Mouse (Mus musculus) hindbrain, embryonic 13.5 days (tissue): ENCODE measurements at regions not wholly inside any gene's neighbourhood (a gene's known extent, or its start where the extent isn't known, plus 50 kb on each side); places are given as distances from the start of the nearest gene placed in this dataset.

Source experiments
- ATAC-seq: fragments of 200-750 bp; cut with Nextera tagmentation; 2 replicates; pipeline ENCODE4 v1.8.0; 2017; ENCODE audit warnings: moderate TSS enrichment; ENCODE audit not compliant: low FRiP score
- H3K27ac ChIP-seq: fragments of 300-500 bp; sonication (generic); 2 replicates; pipeline ENCODE4 v1.5.1; 2015; ENCODE audit warnings: inconsistent platforms, mild to moderate bottlenecking, moderate library complexity
- H3K27me3 ChIP-seq: fragments of 300-500 bp; sonication (generic); 2 replicates; pipeline ENCODE4 v1.6.1; 2015; ENCODE audit warnings: mild to moderate bottlenecking, inconsistent platforms
- H3K36me3 ChIP-seq: fragments of 300-500 bp; sonication (generic); 2 replicates; pipeline ENCODE4 v1.6.1; 2015; ENCODE audit warnings: mild to moderate bottlenecking, inconsistent platforms
- H3K4me1 ChIP-seq: fragments of 300-500 bp; sonication (generic); replicated peaks from 2 replicates; pipeline ENCODE4 v1.6.1; 2015; ENCODE audit warnings: inconsistent platforms
- H3K4me2 ChIP-seq: fragments of 300-500 bp; sonication (generic); 2 replicates; pipeline ENCODE4 v1.6.1; 2015; ENCODE audit warnings: inconsistent platforms, mild to moderate bottlenecking, moderate library complexity
- H3K4me3 ChIP-seq: fragments of 300-500 bp; sonication (generic); 2 replicates; pipeline ENCODE4 v1.5.1; 2015; ENCODE audit warnings: mild to moderate bottlenecking, inconsistent platforms
- H3K9ac ChIP-seq: fragments of 300-500 bp; sonication (generic); 2 replicates; pipeline ENCODE4 v1.6.1; 2015; ENCODE audit warnings: mild to moderate bottlenecking, inconsistent platforms
- H3K9me3 ChIP-seq: fragments of 300-500 bp; sonication (generic); 2 replicates; pipeline ENCODE4 v1.6.1; 2016; ENCODE audit warnings: inconsistent platforms
- WGBS: fragments of 180-500 bp; shearing (Covaris S2); methylation state at CpG from one replicate; pipeline ENCODE4 v1.1.7; 2015; 5-methylcytosine and 5-hydroxymethylcytosine counted together

GRCm38 (mm10) chr14:97287447-97287846 is 768.5 kb upstream of the Klhl1 start:
- no peaks in the 10 kb centered on the region for H3K9me3 ChIP-seq
- no peak overlapping the region for H3K4me3 ChIP-seq
- H3K36me3 ChIP-seq: no peaks in the 10 kb centered on the region
- H3K4me1 ChIP-seq: no peaks in the 10 kb centered on the region
- no peak overlapping the region for H3K9ac ChIP-seq
- ATAC-seq: no peak
- H3K27me3 ChIP-seq: no peaks in the 10 kb centered on the region
- H3K4me2 ChIP-seq: no peak overlapping the region
- H3K27ac ChIP-seq: no peak overlapping the region

- no peak overlapping the region for H3K4me3 ChIP-seq
- 30% methylated on average over 3 of the region's 3 CpGs for WGBS
- no peak for ATAC-seq
- H3K4me1 ChIP-seq: no peaks in the 10 kb centered on the region
- H3K36me3 ChIP-seq: no peaks in the 10 kb centered on the region
- no peak overlapping the region for H3K4me2 ChIP-seq
- no peaks in the 10 kb centered on the region for H3K9me3 ChIP-seq
- no peak overlapping the region for H3K27ac ChIP-seq
- no peak overlapping the region for H3K9ac ChIP-seq
- H3K27me3 ChIP-seq: no peaks in the 10 kb centered on the region
Measured at GRCm38 (mm10) chr14:97258461-97258860, 739.6 kb upstream of the Klhl1 start.
